Mouse (Mus musculus) 3134 (cell line): ENCODE measurements around the gene Dlg2.

Experiments used
- DNase-seq: peaks from one replicate; pipeline ENCODE4 v3.0.0-alpha.2; 2011; ENCODE audit warnings: low spot score; ENCODE audit not compliant: insufficient read length; ENCODE audit errors: extremely low read depth

The Dlg2 gene

DNA sequence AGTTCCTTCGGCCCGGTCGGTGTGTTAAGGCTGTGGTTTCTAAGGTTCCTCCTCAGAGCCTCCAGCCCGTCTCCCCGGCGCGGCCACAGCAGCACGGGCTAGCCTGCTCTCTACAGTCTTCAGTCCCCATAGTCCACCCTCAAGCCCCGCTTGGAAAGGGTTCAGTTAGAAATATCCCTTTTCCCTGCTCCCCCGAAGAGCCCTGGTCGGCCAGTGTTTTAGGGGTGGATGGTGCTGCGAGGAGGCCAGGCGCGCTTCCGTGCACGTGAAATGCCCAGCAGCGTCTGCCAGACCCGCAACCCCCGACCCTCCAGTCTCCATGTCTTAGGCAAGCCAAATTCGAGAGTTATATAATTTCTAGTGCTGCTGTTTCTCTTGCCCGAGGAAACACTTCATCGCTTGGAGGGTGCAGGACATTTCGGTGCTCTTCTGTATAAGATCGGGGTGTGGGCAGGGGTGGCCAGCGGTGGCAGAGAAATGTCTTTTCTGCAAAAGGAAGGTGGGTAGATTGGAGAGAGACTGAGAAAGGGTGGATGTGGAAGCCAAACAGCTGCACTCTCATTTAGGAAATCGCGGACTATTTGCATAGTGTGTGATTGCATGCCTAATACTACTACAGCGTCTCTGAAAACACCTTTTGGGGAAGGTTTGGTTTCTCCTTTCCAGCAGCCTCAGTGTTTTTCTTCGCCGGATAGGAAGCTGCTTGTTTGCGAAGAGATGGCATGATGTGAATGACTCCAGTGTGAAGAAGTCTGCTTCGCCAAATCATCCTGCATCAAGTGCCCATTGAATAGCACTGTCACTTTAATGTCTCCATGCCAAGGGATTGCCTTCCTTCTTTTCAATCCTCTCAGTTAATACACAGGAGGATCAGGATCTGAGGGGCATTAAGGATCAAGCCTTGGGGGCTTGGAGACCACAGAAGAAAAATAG lies at the start of gene Dlg2:
Dlg2 (plus strand) TSS at position 360 of the 933 bp plus-strand sequence.
- DNase-seq = no peak

GRCm38 (mm10) chr7:90427006-90427405 lies 49.5 kb upstream of the Dlg2 start:
- DNase-seq = no peak

DNA sequence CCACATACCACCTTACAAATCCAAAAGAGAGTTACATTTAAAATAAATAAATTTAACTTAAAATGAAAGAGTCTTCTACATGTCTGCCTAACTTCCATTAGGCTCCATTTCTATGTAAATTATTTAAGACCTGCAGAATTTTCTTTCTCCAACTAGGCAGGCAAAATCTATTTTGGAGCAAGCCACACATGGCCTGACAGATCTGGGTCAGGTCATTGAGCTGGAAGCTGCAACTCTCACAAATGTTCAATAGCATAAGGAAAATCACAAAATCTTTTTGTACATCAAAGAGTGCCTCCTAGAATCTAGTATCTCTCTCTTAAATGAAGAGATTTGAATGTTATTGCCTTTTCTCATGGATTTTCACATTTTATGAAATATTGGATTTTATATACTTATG lies 44.3 kb upstream of the Dlg2 start:
- DNase-seq = no peak

DNA sequence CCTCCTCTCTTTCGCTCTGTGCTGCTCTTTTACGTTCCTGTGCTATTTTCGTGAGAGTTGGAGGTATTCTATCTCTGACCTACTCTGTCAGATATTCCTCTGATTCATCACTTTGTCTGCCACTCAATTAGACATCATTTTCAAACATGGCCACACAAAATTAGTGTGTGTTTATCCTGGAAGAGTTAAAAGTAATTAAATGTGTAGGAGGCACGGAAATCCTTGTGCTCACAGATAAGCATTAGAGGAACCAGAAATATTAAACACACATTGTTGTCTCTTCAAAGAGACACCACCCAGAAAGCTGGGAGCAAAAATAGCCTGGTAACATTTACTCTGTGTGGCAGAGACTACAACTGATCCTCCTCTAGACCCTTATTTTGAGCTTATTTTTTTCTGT lies 36.4 kb upstream of the Dlg2 start:
- no peak for DNase-seq

GRCm38 (mm10) chr7:90442070-90442469 lies 34.4 kb upstream of the Dlg2 start:
- no peak for DNase-seq

DNA sequence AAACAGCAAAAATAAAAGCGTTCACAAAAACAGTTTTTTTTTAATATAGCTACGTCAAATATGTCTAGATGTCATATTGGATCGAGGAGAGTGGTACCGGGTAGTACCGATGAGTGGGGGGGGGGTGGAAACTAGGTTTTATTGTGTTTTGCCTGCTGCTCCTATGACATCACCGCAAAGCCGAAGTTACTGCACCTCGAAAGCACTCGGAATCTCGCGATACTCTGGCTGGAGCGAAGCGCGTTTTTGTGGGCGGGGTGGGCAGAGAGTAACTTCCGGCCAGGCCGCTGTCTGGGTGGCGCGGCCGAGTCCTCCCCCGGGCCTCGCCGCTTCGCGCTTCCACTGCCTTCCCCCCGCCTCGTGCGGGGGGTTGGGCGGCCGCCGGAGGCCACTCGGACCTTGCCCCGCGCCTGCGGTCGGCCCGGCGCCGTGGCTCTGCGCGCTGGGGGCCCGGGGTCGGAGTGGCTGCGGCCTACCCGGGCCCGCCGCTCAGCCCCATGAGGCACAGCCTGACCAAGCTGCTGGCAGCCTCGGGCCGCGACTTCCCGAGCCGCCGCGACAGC lies 33.9 kb upstream of the Dlg2 start, which contains the start of gene Crebzf:
Crebzf (plus strand) TSS at position 212 of the 563 bp plus-strand sequence.
- DNase-seq = peak; percentile 91

- peak; percentile 80 for DNase-seq
Measured at GRCm38 (mm10) chr7:90443101-90444091, 33.1 kb upstream of the Dlg2 start.

- peak; percentile 35 for DNase-seq
Measured at GRCm38 (mm10) chr7:90444206-90444605, 32.3 kb upstream of the Dlg2 start.

DNA sequence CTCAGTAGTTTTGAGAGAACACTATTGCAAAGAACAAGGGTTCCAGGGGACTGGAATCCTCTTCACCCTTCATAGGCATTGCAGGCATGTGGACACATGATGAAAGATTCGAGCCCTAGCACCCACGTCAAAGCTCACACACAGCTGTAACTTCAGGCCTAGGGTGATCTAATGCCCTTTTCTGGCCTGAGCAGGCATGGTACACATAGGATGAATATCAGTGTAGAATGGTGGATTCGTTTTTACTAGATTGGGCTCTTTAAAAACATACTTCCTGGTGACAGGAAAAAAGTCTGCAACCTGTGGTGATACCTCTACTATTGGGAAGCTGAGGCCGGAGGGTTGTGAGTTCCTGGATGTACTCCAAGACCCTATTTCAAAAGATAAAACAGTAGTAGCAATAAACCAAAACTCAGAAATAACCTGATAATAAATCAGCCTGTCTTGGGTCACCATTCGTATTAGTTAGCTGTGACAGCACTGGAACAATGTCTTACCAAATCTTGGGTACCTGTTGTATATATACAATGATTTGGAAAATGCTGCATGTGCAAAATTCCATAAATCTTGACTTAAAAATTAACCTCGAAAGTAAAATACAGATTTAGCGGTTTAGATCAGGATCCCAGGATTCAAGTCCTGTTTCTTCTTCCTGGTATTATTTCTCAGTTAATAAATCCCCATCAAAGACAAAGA lies 20.2 kb upstream of the Dlg2 start:
- no peak for DNase-seq

- peak; percentile 92 for DNase-seq
Measured at GRCm38 (mm10) chr7:90456845-90457468, 19.5 kb upstream of the Dlg2 start, which contains the start of gene Tmem126a. Tmem126a (minus strand) TSS chr7:90457229.

- no peak for DNase-seq
Measured at GRCm38 (mm10) chr7:90457517-90457916, 19.0 kb upstream of the Dlg2 start.

GRCm38 (mm10) chr7:90460330-90460729 lies 16.1 kb upstream of the Dlg2 start:
- DNase-seq = no peak

DNA sequence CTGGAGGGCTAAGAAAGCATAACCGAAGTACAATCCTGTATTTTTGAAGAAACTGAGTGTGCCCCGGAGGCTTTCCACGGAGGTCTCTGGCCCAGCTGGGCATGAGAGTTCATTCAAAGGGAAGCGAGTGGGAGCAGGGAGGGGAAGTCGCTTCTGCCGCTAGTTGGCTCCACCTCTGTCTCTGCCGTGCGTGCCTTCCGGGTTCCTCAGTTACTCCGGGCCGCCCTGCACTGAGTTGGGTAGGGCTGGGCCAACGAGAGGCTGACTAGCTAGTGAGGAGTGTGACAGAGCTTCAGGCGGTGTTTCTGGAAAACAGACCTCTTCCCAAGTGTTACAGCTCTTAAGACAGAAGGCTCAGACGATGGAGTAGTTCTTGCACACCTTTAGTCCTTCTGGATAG lies 15.5 kb upstream of the Dlg2 start:
- no peak for DNase-seq

- DNase-seq = no peak
Measured at GRCm38 (mm10) chr7:90461441-90461840, 15.0 kb upstream of the Dlg2 start.

DNA sequence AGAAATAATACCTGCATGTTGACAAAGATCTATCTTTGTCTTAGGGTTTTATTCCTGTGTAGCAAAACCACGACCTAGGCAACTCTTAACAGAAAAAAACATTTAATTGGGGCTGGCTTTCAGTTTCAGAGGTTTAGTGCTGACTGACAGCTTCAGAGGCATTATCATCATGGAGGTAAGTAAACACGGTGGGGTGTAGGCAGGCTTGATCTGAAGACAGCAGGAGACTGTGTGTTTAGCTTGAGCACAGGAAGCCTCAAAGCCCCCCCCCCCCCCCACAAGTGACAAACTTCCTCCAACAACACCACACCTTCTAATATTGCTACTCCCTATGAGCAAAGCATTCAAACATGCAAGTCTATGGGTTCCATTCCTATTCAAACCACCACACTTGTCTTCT lies 3.0 kb upstream of the Dlg2 start:
- DNase-seq = no peak

DNA sequence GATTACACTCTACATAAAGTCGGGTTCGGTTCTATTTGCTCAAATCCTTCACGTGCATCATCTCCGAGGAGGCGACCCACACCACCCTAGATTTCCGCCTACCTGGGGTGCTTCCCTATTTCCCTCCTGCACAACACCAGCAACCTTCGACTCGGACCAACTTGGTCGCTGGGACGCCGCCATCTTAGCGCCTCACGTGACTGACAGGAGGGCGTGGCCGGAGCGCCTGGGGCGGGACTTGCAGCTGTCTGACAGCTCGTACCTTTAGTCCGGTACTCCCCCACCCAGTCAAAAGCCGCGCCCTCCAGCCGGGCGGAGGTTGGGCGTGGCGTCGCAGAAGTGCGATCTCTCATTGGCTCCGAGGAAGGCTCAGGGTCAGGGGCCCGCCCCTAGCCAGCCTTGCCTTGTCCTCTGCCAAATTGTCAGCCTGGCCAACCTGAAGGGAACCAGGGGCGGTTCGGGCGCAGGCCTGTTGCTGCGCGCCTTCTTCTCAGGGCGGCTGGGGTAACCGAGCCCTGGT lies 619 bp upstream of the Dlg2 start, which contains the start of gene Tmem126b:
Tmem126b (minus strand) TSS at position 209 of the 520 bp plus-strand sequence.
- DNase-seq = peak; percentile 99

DNA sequence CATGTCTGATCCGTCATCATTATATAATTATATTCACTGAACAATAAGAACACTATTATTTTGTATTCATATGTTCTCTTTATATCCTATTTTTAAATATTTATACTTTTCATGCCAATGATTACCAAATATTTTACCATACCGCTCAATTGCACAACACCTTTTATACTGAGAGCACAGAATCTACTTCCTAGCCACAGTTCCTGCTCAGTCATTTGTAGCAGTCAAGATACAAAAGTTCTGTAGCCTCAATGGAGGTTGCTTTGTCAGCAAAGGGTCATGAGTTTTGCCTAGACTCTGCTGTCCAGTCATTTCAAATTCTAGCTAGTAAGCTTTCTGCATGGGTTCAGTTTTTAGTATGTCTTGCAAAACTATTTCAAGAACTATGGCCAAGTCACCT lies 6.1 kb downstream of the Dlg2 start:
- DNase-seq = no peak

GRCm38 (mm10) chr7:90508124-90508523 lies 31.7 kb downstream of the Dlg2 start:
- no peak for DNase-seq

DNA sequence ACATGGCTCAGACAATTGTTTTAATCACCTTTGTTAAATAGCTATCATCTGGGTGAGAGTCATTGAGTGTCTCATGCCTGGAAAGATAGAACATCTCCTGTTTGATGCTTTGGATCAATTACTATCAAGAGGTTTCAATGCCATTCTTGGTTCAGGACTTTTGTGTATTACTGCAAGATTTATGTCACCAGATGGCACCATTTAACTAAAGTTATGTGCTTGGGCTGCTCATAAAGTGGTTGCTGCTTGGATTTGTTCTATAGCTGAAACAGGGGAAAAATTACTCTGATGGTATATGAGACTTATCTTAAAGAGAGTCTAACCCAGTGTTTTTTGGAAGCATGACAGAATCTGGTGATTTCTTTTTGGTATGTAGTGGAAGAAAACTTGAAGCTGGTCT lies 35.8 kb downstream of the Dlg2 start:
- DNase-seq = no peak
